Mouse (Mus musculus) forebrain, embryonic 13.5 days (tissue): ENCODE measurements around the gene Slc16a12. TPM values are rescaled to one million over a fixed set of nuclear protein-coding genes. Genes with fewer than 3 reads are reported as not detected.

Experiments
- ATAC-seq: fragments of 200-750 bp; cut with Nextera tagmentation; 2 replicates; pipeline ENCODE4 v1.8.0; 2017
- H3K27ac ChIP-seq: fragments of 300-500 bp; sonication (generic); 2 replicates; pipeline ENCODE4 v1.5.1; 2015; ENCODE audit warnings: inconsistent platforms, mild to moderate bottlenecking, moderate library complexity
- H3K27me3 ChIP-seq: fragments of 300-500 bp; sonication (generic); 2 replicates; pipeline ENCODE4 v1.6.1; 2015; ENCODE audit warnings: mild to moderate bottlenecking, inconsistent platforms
- H3K36me3 ChIP-seq: fragments of 300-500 bp; sonication (generic); 2 replicates; pipeline ENCODE4 v1.6.1; 2015; ENCODE audit warnings: mild to moderate bottlenecking, inconsistent platforms; ENCODE audit not compliant: poor library complexity, severe bottlenecking
- H3K4me1 ChIP-seq: fragments of 300-500 bp; sonication (generic); 2 replicates; pipeline ENCODE4 v1.6.1; 2015; ENCODE audit warnings: inconsistent platforms
- H3K4me2 ChIP-seq: fragments of 300-500 bp; sonication (generic); 2 replicates; pipeline ENCODE4 v1.6.1; 2015; ENCODE audit warnings: inconsistent platforms, mild to moderate bottlenecking, moderate library complexity
- H3K4me3 ChIP-seq: fragments of 300-500 bp; sonication (generic); 2 replicates; pipeline ENCODE4 v1.5.1; 2015; ENCODE audit warnings: mild to moderate bottlenecking, inconsistent platforms
- H3K9ac ChIP-seq: fragments of 300-500 bp; sonication (generic); 2 replicates; pipeline ENCODE4 v1.6.1; 2015; ENCODE audit warnings: mild to moderate bottlenecking, inconsistent platforms
- H3K9me3 ChIP-seq: fragments of 300-500 bp; sonication (generic); replicated peaks from 2 replicates; pipeline ENCODE4 v1.6.1; 2016; ENCODE audit warnings: inconsistent platforms
- WGBS: fragments of 180-500 bp; shearing (Covaris S2); methylation state at CpG from one replicate; pipeline ENCODE4 v1.1.7; 2015; 5-methylcytosine and 5-hydroxymethylcytosine counted together
- polyA plus RNA-seq: library from polyadenylated mRNA; unstranded; fragments of >200 nt; fragmentation: Nextera tagmentation; extraction: Ambion mirVana; gene quantifications from 2 replicates; pipeline ENCODE4 v1.2.1, GENCODE M21; 2015

Gene Slc16a12
- polyA plus RNA-seq, 1 experiment from 2014 or later, result 1.8 TPM

- H3K4me1 ChIP-seq, result no peaks in the 10 kb centered on the region
- H3K4me3 ChIP-seq, result no peak overlapping the region
- WGBS, result 73% methylated on average over 1 of the region's 1 CpGs
- no peak overlapping the region for H3K4me2 ChIP-seq
- no peaks in the 10 kb centered on the region for H3K27me3 ChIP-seq
- ATAC-seq, result no peak
- no peak overlapping the region for H3K27ac ChIP-seq
- H3K9me3 ChIP-seq, result no peaks in the 10 kb centered on the region
- no peaks in the 10 kb centered on the region for H3K36me3 ChIP-seq
- no peak overlapping the region for H3K9ac ChIP-seq
Observed at GRCm38 (mm10) chr19:34698852-34699251, 48.2 kb downstream of the Slc16a12 start.

- Histone ChIP-seq H3K4me1 (no peaks in the 10 kb centered on the region), H3K27ac (no peak overlapping the region), H3K9ac (no peak overlapping the region), H3K4me2 (no peak overlapping the region), H3K27me3 (no peaks in the 10 kb centered on the region), H3K4me3 (no peak overlapping the region), H3K9me3 (no peaks in the 10 kb centered on the region), H3K36me3 (no peaks in the 10 kb centered on the region)
- WGBS, result 91% methylated on average over 3 of the region's 3 CpGs
- no peak for ATAC-seq
Observed at GRCm38 (mm10) chr19:34698432-34698831, 48.7 kb downstream of the Slc16a12 start.

GRCm38 (mm10) chr19:34697461-34697860 is 49.6 kb downstream of the Slc16a12 start:
- no peak overlapping the region for H3K9ac ChIP-seq
- H3K9me3 ChIP-seq, result no peaks in the 10 kb centered on the region
- WGBS, result 83% methylated on average over 2 of the region's 2 CpGs
- no peak for ATAC-seq
- H3K27ac ChIP-seq, result no peak overlapping the region
- no peaks in the 10 kb centered on the region for H3K4me1 ChIP-seq
- H3K27me3 ChIP-seq, result no peaks in the 10 kb centered on the region
- H3K36me3 ChIP-seq, result no peaks in the 10 kb centered on the region
- no peak overlapping the region for H3K4me3 ChIP-seq
- H3K4me2 ChIP-seq, result no peak overlapping the region

GRCm38 (mm10) chr19:34696352-34696986 is 50.6 kb downstream of the Slc16a12 start:
- Histone ChIP-seq H3K36me3 (no peaks in the 10 kb centered on the region), H3K4me1 (no peaks in the 10 kb centered on the region), H3K27ac (no peak overlapping the region), H3K9ac (no peak overlapping the region), H3K4me2 (no peak overlapping the region), H3K9me3 (no peaks in the 10 kb centered on the region), H3K4me3 (no peak overlapping the region), H3K27me3 (no peaks in the 10 kb centered on the region)
- WGBS, result 95% methylated on average over 8 of the region's 8 CpGs
- no peak for ATAC-seq

GRCm38 (mm10) chr19:34691402-34691801 is 55.7 kb downstream of the Slc16a12 start:
- Histone ChIP-seq H3K9ac (no peak overlapping the region), H3K27ac (no peak overlapping the region), H3K27me3 (no peaks in the 10 kb centered on the region), H3K4me2 (no peak overlapping the region), H3K9me3 (no peaks in the 10 kb centered on the region), H3K4me1 (no peaks in the 10 kb centered on the region), H3K4me3 (no peak overlapping the region), H3K36me3 (no peaks in the 10 kb centered on the region)
- ATAC-seq, result no peak
- WGBS, result 92% methylated on average over 6 of the region's 6 CpGs

- no peak overlapping the region for H3K9ac ChIP-seq
- no peak for ATAC-seq
- no peak overlapping the region for H3K4me2 ChIP-seq
- 91% methylated on average over 1 of the region's 1 CpGs for WGBS
- H3K9me3 ChIP-seq, result no peaks in the 10 kb centered on the region
- H3K27ac ChIP-seq, result no peak overlapping the region
- H3K4me1 ChIP-seq, result no peaks in the 10 kb centered on the region
- no peak overlapping the region for H3K4me3 ChIP-seq
- no peaks in the 10 kb centered on the region for H3K27me3 ChIP-seq
- no peaks in the 10 kb centered on the region for H3K36me3 ChIP-seq
Observed at GRCm38 (mm10) chr19:34685530-34685929, 61.6 kb downstream of the Slc16a12 start.

GRCm38 (mm10) chr19:34684857-34685256 is 62.2 kb downstream of the Slc16a12 start:
- Histone ChIP-seq H3K9ac (no peak overlapping the region), H3K27ac (no peak overlapping the region), H3K4me2 (no peak overlapping the region), H3K4me1 (no peaks in the 10 kb centered on the region), H3K27me3 (no peaks in the 10 kb centered on the region), H3K9me3 (no peaks in the 10 kb centered on the region), H3K4me3 (no peak overlapping the region), H3K36me3 (no peaks in the 10 kb centered on the region)
- peak; percentile 55; the same call in 1 of the 2 replicates for ATAC-seq
- WGBS, result 78% methylated on average over 1 of the region's 1 CpGs

GRCm38 (mm10) chr19:34678428-34678827 is 68.7 kb downstream of the Slc16a12 start:
- H3K36me3 ChIP-seq, result no peaks in the 10 kb centered on the region
- no peak overlapping the region for H3K4me2 ChIP-seq
- no peak overlapping the region for H3K27ac ChIP-seq
- no peaks in the 10 kb centered on the region for H3K4me1 ChIP-seq
- H3K27me3 ChIP-seq, result no peaks in the 10 kb centered on the region
- ATAC-seq, result no peak
- H3K9me3 ChIP-seq, result no peaks in the 10 kb centered on the region
- no peak overlapping the region for H3K4me3 ChIP-seq
- no peak overlapping the region for H3K9ac ChIP-seq
- 94% methylated on average over 4 of the region's 4 CpGs for WGBS

- Histone ChIP-seq H3K4me3 (no peak overlapping the region), H3K4me1 (no peaks in the 10 kb centered on the region), H3K4me2 (no peak overlapping the region), H3K36me3 (no peaks in the 10 kb centered on the region), H3K9me3 (no peaks in the 10 kb centered on the region), H3K9ac (no peak overlapping the region), H3K27ac (no peak overlapping the region), H3K27me3 (no peaks in the 10 kb centered on the region)
- ATAC-seq, result no peak
- 60% methylated on average over 7 of the region's 7 CpGs for WGBS
Observed at GRCm38 (mm10) chr19:34673476-34673875, 73.6 kb downstream of the Slc16a12 start.

- Histone ChIP-seq H3K4me1 (no peaks in the 10 kb centered on the region), H3K4me3 (no peak overlapping the region), H3K36me3 (no peaks in the 10 kb centered on the region), H3K4me2 (no peak overlapping the region), H3K27me3 (no peaks in the 10 kb centered on the region), H3K9ac (no peak overlapping the region), H3K27ac (no peak overlapping the region), H3K9me3 (no peaks in the 10 kb centered on the region)
- 1% methylated on average over 5 of the region's 5 CpGs for WGBS
- ATAC-seq, result no peak
Observed at GRCm38 (mm10) chr19:34666127-34666526, 81.0 kb downstream of the Slc16a12 start.

GRCm38 (mm10) chr19:34662740-34663139 is 84.3 kb downstream of the Slc16a12 start:
- Histone ChIP-seq H3K9me3 (no peaks in the 10 kb centered on the region), H3K4me1 (no peaks in the 10 kb centered on the region), H3K4me3 (no peak overlapping the region), H3K27me3 (no peaks in the 10 kb centered on the region), H3K36me3 (no peaks in the 10 kb centered on the region), H3K9ac (no peak overlapping the region), H3K4me2 (peak overlapping the region; percentile 57; the same call in 1 of the 2 replicates), H3K27ac (no peak overlapping the region)
- ATAC-seq, result peak; percentile 23; the same call in 1 of the 2 replicates
- WGBS, result 47% methylated on average over 5 of the region's 5 CpGs

GRCm38 (mm10) chr19:34662067-34662507 is 85.0 kb downstream of the Slc16a12 start:
- H3K36me3 ChIP-seq, result no peaks in the 10 kb centered on the region
- no peak overlapping the region for H3K27ac ChIP-seq
- peak; percentile 96 for ATAC-seq
- peak overlapping the region; percentile 57 for H3K4me2 ChIP-seq
- WGBS, result 20% methylated on average over 13 of the region's 13 CpGs
- no peaks in the 10 kb centered on the region for H3K27me3 ChIP-seq
- H3K9ac ChIP-seq, result no peak overlapping the region
- H3K9me3 ChIP-seq, result no peaks in the 10 kb centered on the region
- H3K4me1 ChIP-seq, result no peaks in the 10 kb centered on the region
- H3K4me3 ChIP-seq, result peak overlapping the region; percentile 37
